ENCODE assay signal across 8 mouse cellular contexts in the genomic region with DNA sequence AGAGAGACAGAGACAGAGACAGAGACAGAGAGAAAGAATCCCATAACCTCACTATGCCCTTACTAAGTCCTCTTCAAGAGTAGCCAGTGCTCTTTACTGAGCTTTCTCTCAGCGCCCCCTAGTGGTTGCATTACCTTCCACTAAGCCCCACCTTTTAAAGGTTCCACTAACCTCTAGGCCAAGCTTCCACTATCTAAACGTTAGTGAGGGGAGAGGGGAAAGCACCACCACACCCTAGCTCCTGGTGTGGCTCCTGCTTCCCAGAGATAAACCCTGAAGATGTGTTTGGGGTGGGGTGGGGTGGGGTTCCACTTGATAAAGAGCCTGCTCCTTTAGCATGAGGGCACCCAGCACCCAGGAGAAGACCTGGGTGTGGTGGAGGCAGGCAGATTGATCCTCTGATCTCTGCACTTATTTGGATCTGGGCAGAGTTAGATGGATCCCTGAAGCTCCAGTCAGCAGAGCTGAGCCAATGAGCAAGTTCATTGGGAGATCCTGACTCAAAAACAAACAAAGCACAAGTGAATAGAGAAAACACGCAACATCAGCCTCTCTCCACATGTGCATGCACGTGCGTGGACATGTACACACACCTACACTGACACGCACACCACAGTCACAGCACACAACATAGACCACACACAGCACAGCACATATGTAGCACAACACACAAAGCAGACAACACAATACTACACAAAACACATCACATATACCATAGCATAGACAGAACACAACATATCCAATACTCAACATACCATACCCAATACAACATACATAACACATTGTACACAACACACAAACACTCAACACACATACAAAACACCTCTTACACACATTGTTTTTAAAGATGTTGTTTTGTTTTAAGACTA. TPM values are rescaled to one million over a fixed set of nuclear protein-coding genes. Genes with fewer than 3 reads are reported as not detected.
DNase-seq lines count a peak whose midpoint lies in the region; ATAC-seq and TF ChIP-seq lines count a peak whose summit lies in the region.

No protein-coding gene starts in this region.

- TF ChIP-seq POLR2A in heart, adult 2 months (IDR thresholded peaks at IDR 0.05; ENCODE audit: insufficient read depth, low read depth, low read length), result no peak
- no peak for TF ChIP-seq POLR2A in kidney, adult 2 months (IDR thresholded peaks at IDR 0.05; ENCODE audit: low read depth, low read length)

- TF ChIP-seq CTCF in heart, adult 2 months (IDR thresholded peaks at IDR 0.05), result peak; percentile 82
- peak; percentile 51 for TF ChIP-seq CTCF in kidney, adult 2 months (conservative IDR thresholded peaks at IDR 0.05; ENCODE audit: insufficient read depth, insufficient read length, low read depth, low read length)

- peak; percentile 56 to 67 for DNase-seq in heart, adult 2 months
- no peak for DNase-seq in heart, adult 11 months
- peak; percentile 85 for DNase-seq in ES-E14 (ENCODE audit: low read depth, low spot score)
- DNase-seq in forelimb bud, embryonic 11.5 days (ENCODE audit: low read depth, low spot score), result peak; percentile 65
- DNase-seq in kidney, adult 2 months, result peak; percentile 67
- peak; percentile 80 for DNase-seq in lung, postnatal 10 days

- WGBS in heart, adult 2 months, result 60% methylated on average over 6 of the region's 6 CpGs
- WGBS in kidney, adult 2 months, result 63% methylated on average over 6 of the region's 6 CpGs
- WGBS in stomach, embryonic 14.5 days, result 57% methylated on average over 6 of the region's 6 CpGs

- H3K4me1 ChIP-seq in heart, adult 2 months (ENCODE audit: control insufficient read depth, insufficient read depth, low read length), result peaks cover 10% of the 10 kb centered on the region
- H3K4me1 ChIP-seq in ES-E14 (ENCODE audit: control insufficient read depth in 2 of 2, insufficient read depth in 2 of 2, low read length in 2 of 2, poor library complexity in 1 of 2), result peaks cover 1 to 8% of the 10 kb centered on the region in 2 experiments; a peak in 2 of 4 replicates
- H3K4me1 ChIP-seq in kidney, adult 2 months (ENCODE audit: control insufficient read depth, insufficient read depth, low read length), result no peaks in the 10 kb centered on the region
- H3K4me1 ChIP-seq in stomach, embryonic 14.5 days (ENCODE audit: control insufficient read depth, insufficient read depth, low read length), result no peaks in the 10 kb centered on the region

- ATAC-seq in cerebellum, adult (ENCODE audit: insufficient number of reproducible peaks, low FRiP score, low TSS enrichment), result 0 out of 2 replicates have a peak, but pooled peaks have one; percentile 40
- peak; percentile 64; the same call in 1 of the 2 replicates for ATAC-seq in stomach, embryonic 14.5 days (ENCODE audit: insufficient number of reproducible peaks, insufficient read depth, low FRiP score, low read depth)

- no peak overlapping the region for H3K9ac ChIP-seq in heart, adult 2 months (ENCODE audit: low read depth, low read length)
- no peak overlapping the region for H3K9ac ChIP-seq in ES-E14 (ENCODE audit: insufficient read depth, low read depth, low read length, poor library complexity, severe bottlenecking)
- H3K9ac ChIP-seq in stomach, embryonic 14.5 days (replicated peaks; ENCODE audit: low read depth, low read length), result no peak overlapping the region

- no peaks in the 10 kb centered on the region for H3K79me2 ChIP-seq in heart, adult 2 months (replicated peaks; ENCODE audit: control insufficient read depth, insufficient read depth, low read length)

- in situ Hi-C loops in ES-E14 (cut with MboI; ENCODE audit: low sequenced_read_pairs in 2 of 2, unreplicated experiment in 2 of 2), result no loop called here

- no peaks in the 10 kb centered on the region for H3K27me3 ChIP-seq in heart, adult 2 months (ENCODE audit: control insufficient read depth, insufficient read depth, low read length)
- H3K27me3 ChIP-seq in kidney, adult 2 months (replicated peaks; ENCODE audit: control insufficient read depth, insufficient read depth, low read length), result no peaks in the 10 kb centered on the region
- no peaks in the 10 kb centered on the region for H3K27me3 ChIP-seq in stomach, embryonic 14.5 days (ENCODE audit: control insufficient read depth, insufficient read depth, low read length)

- no peak overlapping the region for H3K27ac ChIP-seq in heart, adult 2 months
- H3K27ac ChIP-seq in ES-E14 (ENCODE audit: insufficient read depth, low read depth, low read length, poor library complexity, severe bottlenecking), result no peak overlapping the region
- H3K27ac ChIP-seq in kidney, adult 2 months (ENCODE audit: insufficient read depth, low read depth, low read length), result no peak overlapping the region
- no peak overlapping the region for H3K27ac ChIP-seq in stomach, embryonic 14.5 days (ENCODE audit: low read length)

- no peak for TF ChIP-seq EP300 in heart, adult 2 months (IDR thresholded peaks at IDR 0.05; ENCODE audit: insufficient read depth, low read depth, low read length)

- intact Hi-C loops in heart, adult 2 months (cut with DNase I), result loop anchor here (1.0 to 5.0 kb wide), 2 partner anchors 17 to 75 kb away; no protein-coding TSS in a partner anchor

- H3K4me3 ChIP-seq in heart, adult 2 months, result no peak overlapping the region
- no peak overlapping the region for H3K4me3 ChIP-seq in ES-E14 (ENCODE audit: insufficient read depth in 1 of 2, low read depth in 1 of 2, low read length in 2 of 2, poor library complexity in 1 of 2, severe bottlenecking in 1 of 2)
- no peak overlapping the region for H3K4me3 ChIP-seq in kidney, adult 2 months (ENCODE audit: insufficient read depth, low read depth, low read length)
- no peak overlapping the region for H3K4me3 ChIP-seq in stomach, embryonic 14.5 days (ENCODE audit: low read depth, low read length)

- H3K36me3 ChIP-seq in heart, adult 2 months (ENCODE audit: control insufficient read depth, insufficient read depth, low read length), result no peaks in the 10 kb centered on the region
- no peaks in the 10 kb centered on the region for H3K36me3 ChIP-seq in ES-E14 (ENCODE audit: control insufficient read depth, insufficient read depth, low read length, poor library complexity, severe bottlenecking)
- no peaks in the 10 kb centered on the region for H3K36me3 ChIP-seq in kidney, adult 2 months (ENCODE audit: control insufficient read depth, insufficient read depth, low read length)
- no peaks in the 10 kb centered on the region for H3K36me3 ChIP-seq in stomach, embryonic 14.5 days (ENCODE audit: control insufficient read depth, insufficient read depth, low read length)

- no peaks in the 10 kb centered on the region for H3K9me3 ChIP-seq in ES-E14 (ENCODE audit: control insufficient read depth, insufficient read depth, low read depth, low read length)
- no peaks in the 10 kb centered on the region for H3K9me3 ChIP-seq in stomach, embryonic 14.5 days (ENCODE audit: control insufficient read depth, low read depth, low read length)

- no peak overlapping the region for H3K4me2 ChIP-seq in stomach, embryonic 14.5 days (replicated peaks; ENCODE audit: low read depth, low read length)

TF ChIP-seq in ES-E14, 5 proteins besides CTCF, POLR2A, EP300 and RAD21:
- TF ChIP-seq HCFC1 (IDR thresholded peaks at IDR 0.05; ENCODE audit: borderline replicate concordance, insufficient read depth, low read length), result no peak
- no peak for TF ChIP-seq ZC3H11A (IDR thresholded peaks at IDR 0.05; ENCODE audit: borderline replicate concordance, low read depth, low read length)
- TF ChIP-seq ZNF384 (IDR thresholded peaks at IDR 0.05; ENCODE audit: low read depth, low read length), result no peak
- TF ChIP-seq CHD2 (IDR thresholded peaks at IDR 0.05; ENCODE audit: low read depth, low read length), result no peak
- TF ChIP-seq MAFK (IDR thresholded peaks at IDR 0.05; ENCODE audit: insufficient read depth, low read depth, low read length), result no peak

RNA-seq across cellular contexts. Expression of a gene that starts 11.2 kb away (rescaled TPM):
- under 1 TPM in 1 of 2 experiments, not detected in 1; 0.13 TPM for total RNA-seq in heart, adult 2 months (2021)
- polyA plus RNA-seq in heart, adult 2 months (2012; rRNA removed), result 0.31 and 0.38 TPM in 2 replicates
- 2.2 and 2.9 TPM in 2 replicates for total RNA-seq in ES-E14 (2012; rRNA removed)
- polyA plus RNA-seq in kidney, adult 2 months (2012; rRNA removed), result 2.0 and 2.3 TPM in 2 replicates
- 8.0 and 8.6 TPM in 2 replicates for polyA plus RNA-seq in stomach, embryonic 14.5 days (2014; fragmentation: Nextera tagmentation; extraction: Ambion mirVana)

RNA-seq across cellular contexts. Expression of a gene that starts 57.5 kb away (rescaled TPM):
- 10 to 100 TPM in 1 of 2 experiments, 1 to 10 TPM in 1; 7.0 to 19.7 TPM for total RNA-seq in heart, adult 2 months (2021)
- polyA plus RNA-seq in heart, adult 2 months (2012; rRNA removed), result 11.6 and 13.5 TPM in 2 replicates
- total RNA-seq in ES-E14 (2012; rRNA removed), result 2.3 TPM in 2 replicates
- 2.1 and 3.0 TPM in 2 replicates for polyA plus RNA-seq in kidney, adult 2 months (2012; rRNA removed)
- 1.1 and 1.2 TPM in 2 replicates for polyA plus RNA-seq in stomach, embryonic 14.5 days (2014; fragmentation: Nextera tagmentation; extraction: Ambion mirVana)
